Mouse (Mus musculus) activated CD4-positive, CD25-positive, alpha-beta regulatory T cell (primary cell): Measurements from ENCODE around the gene Hsd17b7. TPM values are rescaled to one million over a fixed set of nuclear protein-coding genes. Genes with fewer than 3 reads are reported as not detected.

Experiments used
- polyA plus RNA-seq, 2 experiments: library from polyadenylated mRNA; unstranded; fragments of 100-300 nt; shearing (Covaris generic); gene quantifications; one replicate each; pipeline ENCODE4 v1.2.1; 2017

Hsd17b7 gene
- 1 to 10 TPM; 3.6 to 4.6 TPM for polyA plus RNA-seq

DNA sequence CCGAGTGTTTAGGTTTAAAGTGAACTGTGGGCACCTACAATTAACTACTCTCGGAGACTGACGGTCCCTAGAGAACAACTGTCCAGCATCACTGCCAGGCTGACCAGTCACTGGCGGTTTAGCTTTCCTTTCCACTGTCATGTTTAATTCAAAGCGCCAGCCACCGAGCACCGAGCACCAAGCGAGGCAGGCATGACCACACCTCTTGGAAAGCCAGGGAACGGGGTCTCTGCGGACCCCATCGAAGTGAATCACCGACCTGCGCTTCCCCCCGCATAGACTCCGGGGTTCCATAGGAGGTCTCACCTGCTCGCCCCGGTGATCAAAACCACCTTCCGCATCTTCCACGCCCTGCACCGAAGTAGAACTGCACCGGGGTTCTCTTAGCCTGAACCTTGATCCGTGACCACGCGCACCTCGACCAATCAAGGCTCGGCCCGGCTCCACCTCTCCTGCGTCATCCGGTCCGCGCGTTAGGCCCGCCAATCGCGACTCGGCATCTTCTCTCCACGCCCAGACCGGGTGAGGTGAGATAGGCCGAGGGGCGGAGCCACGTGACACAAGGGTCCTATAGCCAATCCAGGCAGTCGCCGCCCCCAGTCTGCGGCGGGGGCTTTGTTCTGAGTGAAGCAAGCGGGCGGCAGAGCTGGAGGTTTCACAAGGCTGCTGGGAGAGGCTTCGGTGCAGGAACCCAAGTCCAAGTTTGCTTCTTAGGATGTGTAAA is at the start of gene Hsd17b7:
Hsd17b7 (minus strand) TSS at position 450 of the 724 bp plus-strand sequence.

DNA sequence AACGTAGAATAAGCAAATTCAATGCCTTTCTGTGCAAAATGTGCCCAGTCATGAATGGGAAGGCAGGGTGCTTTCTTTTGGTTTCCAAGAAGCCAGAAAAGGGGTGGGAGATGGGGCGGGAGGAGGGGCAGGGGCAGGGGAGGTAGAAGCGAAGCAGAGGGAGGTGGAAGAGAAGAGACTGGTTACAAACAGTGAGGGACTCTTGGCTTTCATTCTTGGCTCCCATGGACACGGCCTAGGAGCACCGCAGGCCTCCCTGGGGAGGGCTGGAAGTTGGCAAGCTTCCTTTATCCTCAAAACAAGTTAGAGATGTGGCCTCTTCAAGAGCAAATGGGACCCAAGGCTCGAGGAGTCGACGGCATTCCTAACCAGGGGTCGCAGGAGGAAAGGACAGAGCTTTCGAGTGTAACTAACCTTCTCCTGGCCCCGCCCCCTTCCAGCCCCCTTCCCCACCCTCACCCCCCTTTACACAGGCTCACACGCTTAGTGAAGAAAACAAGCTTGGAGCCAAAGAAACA is 40.5 kb downstream of the Hsd17b7 start, which contains the start of gene Ccdc190:
Ccdc190 (plus strand) TSS at position 195 of the 518 bp plus-strand sequence.

Other genes with a start within 250 kb of the Hsd17b7 start
- gene Rgs4, start 221.6 kb downstream of the Hsd17b7 start, polyA plus RNA-seq = not detected
- gene Ccdc190, start 40.6 kb downstream of the Hsd17b7 start, polyA plus RNA-seq = not detected
- gene Ddr2, start 141.5 kb upstream of the Hsd17b7 start, polyA plus RNA-seq = under 1 TPM in 1 of 2 experiments, not detected in 1; 0.25 TPM
- gene Uap1, start 205.7 kb upstream of the Hsd17b7 start, polyA plus RNA-seq = 10 to 100 TPM; 36.9 to 42.5 TPM
- gene Uhmk1, start 246.2 kb upstream of the Hsd17b7 start, polyA plus RNA-seq = 10 to 100 TPM; 14.1 to 34.0 TPM